In genomic region chr9:20877118-20878040, GRCm38 (mm10) we compare ENCODE assay signal across 7 mouse cellular contexts. TPM values are rescaled to one million over a fixed set of nuclear protein-coding genes. Genes with fewer than 3 reads are reported as not detected.
DNase-seq lines count a peak whose midpoint lies in the region; ATAC-seq and TF ChIP-seq lines count a peak whose summit lies in the region.

No protein-coding gene starts in this region.

- H3K4me1 ChIP-seq in megakaryocyte, embryonic 14.5 days: peaks cover 37% of the 10 kb centered on the region
- peaks cover 4% of the 10 kb centered on the region; the same call in 1 of the 2 replicates for H3K4me1 ChIP-seq in forebrain, embryonic 13.5 days
- H3K4me1 ChIP-seq in limb, embryonic 14.5 days (ENCODE audit: control insufficient read depth, insufficient read depth, low read length): no peaks in the 10 kb centered on the region
- no peaks in the 10 kb centered on the region for H3K4me1 ChIP-seq in stomach, postnatal 0 days (replicated peaks; ENCODE audit: control insufficient read depth, insufficient read depth)

- peak overlapping the region; percentile 91 for H3K27ac ChIP-seq in forebrain, embryonic 13.5 days
- 0 out of 2 replicates have a peak overlapping the region, but pooled peaks have one; percentile 88 for H3K27ac ChIP-seq in limb, embryonic 14.5 days (replicated peaks; ENCODE audit: low read depth, low read length)
- H3K27ac ChIP-seq in stomach, postnatal 0 days (replicated peaks): 0 out of 2 replicates have a peak overlapping the region, but pooled peaks have one; percentile 6

- no peaks in the 10 kb centered on the region for H3K9me3 ChIP-seq in megakaryocyte, embryonic 14.5 days
- H3K9me3 ChIP-seq in forebrain, embryonic 13.5 days (replicated peaks): no peaks in the 10 kb centered on the region
- no peaks in the 10 kb centered on the region for H3K9me3 ChIP-seq in limb, embryonic 14.5 days (ENCODE audit: control insufficient read depth, low read length)
- no peaks in the 10 kb centered on the region for H3K9me3 ChIP-seq in stomach, postnatal 0 days (ENCODE audit: control insufficient read depth, low read length)

- peak overlapping the region; percentile 62 for H3K4me2 ChIP-seq in forebrain, embryonic 13.5 days
- H3K4me2 ChIP-seq in limb, embryonic 14.5 days (replicated peaks; ENCODE audit: low read depth, low read length, severe bottlenecking): peak overlapping the region; percentile 84
- peak overlapping the region; percentile 57 for H3K4me2 ChIP-seq in stomach, postnatal 0 days (replicated peaks; ENCODE audit: low read depth)

- peaks cover 33% of the 10 kb centered on the region for H3K36me3 ChIP-seq in megakaryocyte, embryonic 14.5 days (replicated peaks; ENCODE audit: low read length)
- no peaks in the 10 kb centered on the region for H3K36me3 ChIP-seq in forebrain, embryonic 13.5 days (ENCODE audit: poor library complexity, severe bottlenecking)
- no peaks in the 10 kb centered on the region for H3K36me3 ChIP-seq in limb, embryonic 14.5 days (ENCODE audit: control insufficient read depth, insufficient read depth, low read length)
- no peaks in the 10 kb centered on the region for H3K36me3 ChIP-seq in stomach, postnatal 0 days (ENCODE audit: control insufficient read depth, insufficient read depth, low read length)

- H3K9ac ChIP-seq in forebrain, embryonic 13.5 days: peak overlapping the region; percentile 59
- peak overlapping the region; percentile 29; the same call in 1 of the 2 replicates for H3K9ac ChIP-seq in limb, embryonic 14.5 days (ENCODE audit: low read depth, low read length, severe bottlenecking)
- peak overlapping the region; percentile 48; the same call in 1 of the 2 replicates for H3K9ac ChIP-seq in stomach, postnatal 0 days (ENCODE audit: low read length)

- 36% methylated on average over 14 of the region's 14 CpGs for WGBS in forebrain, embryonic 13.5 days
- 36% methylated on average over 14 of the region's 14 CpGs for WGBS in limb, embryonic 14.5 days
- WGBS in stomach, postnatal 0 days: 37% methylated on average over 14 of the region's 14 CpGs

- no peaks in the 10 kb centered on the region for H3K27me3 ChIP-seq in megakaryocyte, embryonic 14.5 days (replicated peaks)
- H3K27me3 ChIP-seq in forebrain, embryonic 13.5 days: 0 out of 2 replicates have a peak, but pooled peaks cover 3% of the 10 kb centered on the region
- no peaks in the 10 kb centered on the region for H3K27me3 ChIP-seq in limb, embryonic 14.5 days (ENCODE audit: control insufficient read depth, insufficient read depth, low read length)
- no peaks in the 10 kb centered on the region for H3K27me3 ChIP-seq in stomach, postnatal 0 days (ENCODE audit: control insufficient read depth, insufficient read depth, low read length)

- no peak; the same call in 1 of the 2 replicates for TF ChIP-seq POLR2A in limb, embryonic 14.5 days (IDR thresholded peaks at IDR 0.05; ENCODE audit: borderline replicate concordance, extremely low read depth, insufficient read depth, insufficient read length)

- TF ChIP-seq CTCF in stomach, postnatal 0 days (IDR thresholded peaks at IDR 0.05; ENCODE audit: low read depth): no peak

- no peak for TF ChIP-seq EP300 in stomach, postnatal 0 days (optimal IDR thresholded peaks at IDR 0.05)

- DNase-seq in limb, embryonic 14.5 days (ENCODE audit: low spot score): no peak
- no peak for DNase-seq in stomach, postnatal 0 days (ENCODE audit: low spot score)
- no peak for DNase-seq in embryo, embryonic 10 days (ENCODE audit: low spot score)
- no peak for DNase-seq in left cerebral cortex, adult 18-20 months (ENCODE audit: low spot score in 2 of 2)

- ATAC-seq in megakaryocyte, adult 5-6 weeks (ENCODE audit: poor library complexity, severe bottlenecking): no peak
- no peak; the same call in 1 of the 2 replicates for ATAC-seq in forebrain, embryonic 13.5 days
- ATAC-seq in limb, embryonic 14.5 days (ENCODE audit: low FRiP score, low read depth): no peak; the same call in 1 of the 2 replicates
- 0 out of 2 replicates have a peak, but pooled peaks have one; percentile 1 for ATAC-seq in stomach, postnatal 0 days (ENCODE audit: low FRiP score, low TSS enrichment)

- peak overlapping the region; percentile 94 for H3K4me3 ChIP-seq in megakaryocyte, embryonic 14.5 days (replicated peaks)
- peak overlapping the region; percentile 39 for H3K4me3 ChIP-seq in forebrain, embryonic 13.5 days
- H3K4me3 ChIP-seq in limb, embryonic 14.5 days (replicated peaks; ENCODE audit: low read length): peak overlapping the region; percentile 45
- H3K4me3 ChIP-seq in stomach, postnatal 0 days (ENCODE audit: low read depth, low read length): peak overlapping the region; percentile 30; the same call in 1 of the 2 replicates

RNA-seq across cellular contexts. Expression of gene Angptl6, which starts 2.1 kb away (rescaled TPM):
- 4.7 and 5.1 TPM in 2 replicates for polyA plus RNA-seq in megakaryocyte, embryonic 14.5 days (2012; ENCODE audit: insufficient read depth, low replicate concordance)
- total RNA-seq in megakaryocyte, adult 5-6 weeks (2015): 0.62 and 1.3 TPM in 2 replicates
- 0.11 and 0.57 TPM in 2 replicates for total RNA-seq in megakaryocyte, adult 5-6 weeks (2017)
- polyA plus RNA-seq in forebrain, embryonic 13.5 days (2015; fragmentation: Nextera tagmentation; extraction: Ambion mirVana): 8.5 and 11.1 TPM in 2 replicates
- polyA plus RNA-seq in limb, embryonic 14.5 days (2012; rRNA removed): 3.1 and 4.0 TPM in 2 replicates
- 2.4 and 4.3 TPM in 2 replicates for polyA plus RNA-seq in limb, embryonic 14.5 days (2014; fragmentation: Nextera tagmentation; extraction: Ambion mirVana)
- polyA plus RNA-seq in stomach, postnatal 0 days (2015; fragmentation: Nextera tagmentation; extraction: Ambion mirVana): 7.7 and 7.9 TPM in 2 replicates
- total RNA-seq in left cerebral cortex, adult 18-20 months (2021): 10 to 100 TPM in 1 of 2 experiments, 1 to 10 TPM in 1; 9.7 to 11.7 TPM

RNA-seq across cellular contexts. Expression of gene A230050P20Rik, which starts 8.9 kb away (rescaled TPM):
- 39.0 and 51.7 TPM in 2 replicates for polyA plus RNA-seq in megakaryocyte, embryonic 14.5 days (2012; ENCODE audit: insufficient read depth, low replicate concordance)
- 1.5 and 2.3 TPM in 2 replicates for total RNA-seq in megakaryocyte, adult 5-6 weeks (2015)
- total RNA-seq in megakaryocyte, adult 5-6 weeks (2017): 1.4 and 2.6 TPM in 2 replicates
- 1.1 and 1.2 TPM in 2 replicates for polyA plus RNA-seq in forebrain, embryonic 13.5 days (2015; fragmentation: Nextera tagmentation; extraction: Ambion mirVana)
- 25.4 and 35.2 TPM in 2 replicates for polyA plus RNA-seq in limb, embryonic 14.5 days (2012; rRNA removed)
- 4.5 and 4.7 TPM in 2 replicates for polyA plus RNA-seq in limb, embryonic 14.5 days (2014; fragmentation: Nextera tagmentation; extraction: Ambion mirVana)
- polyA plus RNA-seq in stomach, postnatal 0 days (2015; fragmentation: Nextera tagmentation; extraction: Ambion mirVana): 6.9 TPM in 2 replicates
- total RNA-seq in left cerebral cortex, adult 18-20 months (2021): 10 to 100 TPM; 68.5 to 85.5 TPM

RNA-seq across cellular contexts. Expression of gene Ppan, which starts 10.6 kb away (rescaled TPM):
- polyA plus RNA-seq in megakaryocyte, embryonic 14.5 days (2012; ENCODE audit: insufficient read depth, low replicate concordance): 84.5 and 137 TPM in 2 replicates
- total RNA-seq in megakaryocyte, adult 5-6 weeks (2015): 5.7 and 7.8 TPM in 2 replicates
- 27.5 and 32.2 TPM in 2 replicates for total RNA-seq in megakaryocyte, adult 5-6 weeks (2017)
- polyA plus RNA-seq in forebrain, embryonic 13.5 days (2015; fragmentation: Nextera tagmentation; extraction: Ambion mirVana): 57.7 and 65.2 TPM in 2 replicates
- polyA plus RNA-seq in limb, embryonic 14.5 days (2012; rRNA removed): 147 and 175 TPM in 2 replicates
- 79.8 and 82.7 TPM in 2 replicates for polyA plus RNA-seq in limb, embryonic 14.5 days (2014; fragmentation: Nextera tagmentation; extraction: Ambion mirVana)
- 32.4 and 37.3 TPM in 2 replicates for polyA plus RNA-seq in stomach, postnatal 0 days (2015; fragmentation: Nextera tagmentation; extraction: Ambion mirVana)
- total RNA-seq in left cerebral cortex, adult 18-20 months (2021): 10 to 100 TPM; 20.7 to 23.3 TPM

RNA-seq across cellular contexts. Expression of gene Eif3g, which starts 21.0 kb away (rescaled TPM):
- polyA plus RNA-seq in megakaryocyte, embryonic 14.5 days (2012; ENCODE audit: insufficient read depth, low replicate concordance): 300 and 342 TPM in 2 replicates
- total RNA-seq in megakaryocyte, adult 5-6 weeks (2015): 88.4 and 102 TPM in 2 replicates
- total RNA-seq in megakaryocyte, adult 5-6 weeks (2017): 79.0 and 80.6 TPM in 2 replicates
- polyA plus RNA-seq in forebrain, embryonic 13.5 days (2015; fragmentation: Nextera tagmentation; extraction: Ambion mirVana): 327 and 332 TPM in 2 replicates
- 167 and 179 TPM in 2 replicates for polyA plus RNA-seq in limb, embryonic 14.5 days (2012; rRNA removed)
- 287 and 289 TPM in 2 replicates for polyA plus RNA-seq in limb, embryonic 14.5 days (2014; fragmentation: Nextera tagmentation; extraction: Ambion mirVana)
- 215 and 221 TPM in 2 replicates for polyA plus RNA-seq in stomach, postnatal 0 days (2015; fragmentation: Nextera tagmentation; extraction: Ambion mirVana)
- total RNA-seq in left cerebral cortex, adult 18-20 months (2021): 100 to 1,000 TPM; 133 to 134 TPM

RNA-seq across cellular contexts. Expression of gene Rdh8, which starts 59.1 kb away (rescaled TPM):
- polyA plus RNA-seq in megakaryocyte, embryonic 14.5 days (2012; ENCODE audit: insufficient read depth, low replicate concordance): not detected in 2 replicates
- not detected in 2 replicates for total RNA-seq in megakaryocyte, adult 5-6 weeks (2015)
- total RNA-seq in megakaryocyte, adult 5-6 weeks (2017): not detected in 2 replicates
- not detected in 2 replicates for polyA plus RNA-seq in forebrain, embryonic 13.5 days (2015; fragmentation: Nextera tagmentation; extraction: Ambion mirVana)
- not detected in 2 replicates for polyA plus RNA-seq in limb, embryonic 14.5 days (2012; rRNA removed)
- not detected in 2 replicates for polyA plus RNA-seq in limb, embryonic 14.5 days (2014; fragmentation: Nextera tagmentation; extraction: Ambion mirVana)
- not detected in 2 replicates for polyA plus RNA-seq in stomach, postnatal 0 days (2015; fragmentation: Nextera tagmentation; extraction: Ambion mirVana)
- not detected for total RNA-seq in left cerebral cortex, adult 18-20 months (2021)

Comparison
In these comparisons a context has a peak if more than half of its experiments do, and no peak if none do; other contexts are left out.
1. H3K4me3 ChIP-seq: peak in every context shown above with its lines; median percentile 94 in megakaryocyte, embryonic 14.5 days; 45 in limb, embryonic 14.5 days; 39 in forebrain, embryonic 13.5 days; 30 in stomach, postnatal 0 days.
2. H3K27ac ChIP-seq: peak in every context shown above with its lines; median percentile 91 in forebrain, embryonic 13.5 days; 88 in limb, embryonic 14.5 days; 6 in stomach, postnatal 0 days.